Mouse (Mus musculus) CD4-positive naive resting alpha-beta T cell, adult 76 days (primary cell): ENCODE data around the gene Gm17349. TPM values are rescaled to one million over a fixed set of nuclear protein-coding genes. Genes with fewer than 3 reads are reported as not detected.

Experiments used
- total RNA-seq: library from RNA; stranded (reverse); gene quantifications from one replicate; pipeline ENCODE4 v1.2.4, GENCODE M21; 2023

The Gm17349 gene
- 2.6 TPM for total RNA-seq

DNA sequence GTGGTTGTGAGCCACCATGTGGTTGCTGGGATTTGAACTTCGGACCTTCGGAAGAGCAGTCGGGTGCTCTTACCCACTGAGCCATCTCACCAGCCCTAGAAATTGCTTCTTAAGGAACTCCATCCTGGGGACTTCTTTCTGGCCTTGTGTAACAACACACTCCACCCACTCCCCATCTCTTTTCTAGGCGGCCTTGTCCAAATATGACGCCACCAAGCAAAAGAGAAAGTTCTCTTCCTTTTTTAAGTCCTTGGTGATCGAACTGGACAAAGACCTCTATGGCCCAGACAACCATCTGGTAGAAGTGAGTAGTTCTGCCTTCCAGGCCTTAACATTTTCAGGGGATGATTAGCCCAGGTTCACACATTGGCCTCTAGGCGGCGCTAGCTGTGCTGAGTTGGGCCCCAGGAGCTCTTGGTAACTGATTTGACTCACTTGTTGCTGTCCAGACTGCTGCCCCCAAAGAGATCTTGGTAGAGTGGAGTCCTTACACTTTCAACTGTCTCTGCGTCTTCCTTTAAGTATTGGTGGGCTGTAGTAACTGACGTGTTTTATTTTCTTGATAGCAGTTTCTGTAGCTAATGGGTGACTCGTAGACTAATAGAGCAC is at the start of gene Gm17349:
Gm17349 (minus strand) TSS at position 51 of the 609 bp plus-strand sequence.

DNA sequence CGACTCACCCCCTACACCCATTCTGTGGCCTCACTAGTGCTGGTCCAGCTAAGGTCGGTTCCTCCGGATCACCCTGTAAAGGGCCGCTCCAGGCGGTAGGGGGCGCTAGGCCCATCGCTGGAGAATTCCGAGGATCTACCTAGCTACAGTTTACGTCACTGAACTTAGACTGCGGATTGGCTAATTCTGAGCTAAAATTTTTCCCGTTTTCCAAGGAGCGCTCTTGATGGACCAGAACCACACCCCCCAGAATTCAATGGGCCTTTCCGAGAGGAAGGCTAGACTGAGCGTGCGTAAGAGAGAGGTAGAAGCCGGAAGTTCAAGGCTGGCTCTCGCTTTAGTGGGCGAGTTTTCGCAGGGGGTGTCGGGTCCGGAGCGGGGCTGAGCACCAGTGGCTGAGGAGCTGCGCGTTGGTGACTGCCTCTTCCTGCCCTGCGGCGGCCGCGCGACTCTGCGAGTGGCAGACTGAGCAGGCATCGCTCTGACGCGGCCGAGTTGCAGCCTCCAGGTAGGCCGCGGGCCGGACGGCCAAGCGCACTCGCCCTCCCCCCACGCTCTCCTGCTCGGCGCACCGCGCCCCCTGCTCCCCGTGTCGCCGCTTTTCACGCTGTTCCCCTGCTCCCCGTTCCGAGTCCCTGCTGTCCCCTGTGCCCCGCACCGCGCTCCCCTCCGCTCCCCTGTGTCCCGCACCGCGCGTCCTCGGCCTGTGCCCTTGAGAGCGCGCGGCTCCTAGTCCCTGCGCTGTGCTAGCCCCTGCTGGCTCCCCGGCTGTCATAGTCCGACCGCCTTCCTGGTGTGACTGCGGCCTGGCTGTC is 20.3 kb upstream of the Gm17349 start, which contains the start of gene Cox14:
Cox14 (plus strand) TSS at position 278 of the 815 bp plus-strand sequence.

DNA sequence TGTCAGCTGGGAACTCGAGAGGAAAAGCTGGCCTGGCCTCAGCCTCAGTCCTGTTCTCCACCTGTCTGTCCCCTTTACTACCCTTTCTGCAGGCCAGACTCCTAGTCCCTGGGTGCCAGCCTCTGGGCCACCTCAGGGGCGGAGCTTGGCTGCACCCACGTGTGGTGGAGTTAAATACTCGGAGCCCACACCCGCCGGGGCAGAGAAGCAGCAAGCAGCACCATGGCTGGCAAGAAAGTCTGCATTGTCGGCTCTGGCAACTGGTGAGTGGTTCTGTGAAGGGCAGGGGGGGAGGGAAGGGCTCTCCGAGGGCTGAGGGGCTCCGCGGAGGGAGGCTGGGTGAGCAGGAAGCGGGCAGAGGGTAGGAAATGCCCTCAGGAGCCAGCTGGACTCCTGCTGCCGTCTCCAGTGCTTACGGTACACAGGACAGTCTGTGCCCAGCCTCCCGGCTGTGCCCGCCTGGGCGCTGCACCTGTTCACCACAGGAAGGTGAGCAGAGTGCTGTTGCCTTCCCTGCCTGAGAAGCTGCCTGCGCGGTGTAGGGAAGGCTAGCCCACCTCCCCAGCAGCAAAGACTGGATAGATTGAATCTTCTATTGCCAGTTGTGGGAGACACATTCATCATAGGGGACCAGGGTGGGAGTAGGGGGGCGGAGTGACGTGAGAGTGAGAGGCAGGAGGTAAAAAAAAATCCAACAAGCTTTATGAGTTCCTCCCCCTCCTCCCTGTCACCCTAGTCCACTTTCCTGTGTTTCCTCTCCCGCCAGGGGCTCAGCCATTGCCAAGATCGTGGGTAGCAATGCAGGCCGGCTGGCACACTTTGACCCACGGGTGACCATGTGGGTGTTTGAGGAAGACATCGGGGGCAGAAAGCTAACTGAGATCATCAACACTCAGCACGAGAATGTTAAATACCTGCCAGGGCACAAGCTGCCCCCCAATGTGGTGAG is 12.4 kb upstream of the Gm17349 start, which contains the start of gene Gpd1:
Gpd1 (plus strand) TSS at position 130 of the 949 bp plus-strand sequence.

DNA sequence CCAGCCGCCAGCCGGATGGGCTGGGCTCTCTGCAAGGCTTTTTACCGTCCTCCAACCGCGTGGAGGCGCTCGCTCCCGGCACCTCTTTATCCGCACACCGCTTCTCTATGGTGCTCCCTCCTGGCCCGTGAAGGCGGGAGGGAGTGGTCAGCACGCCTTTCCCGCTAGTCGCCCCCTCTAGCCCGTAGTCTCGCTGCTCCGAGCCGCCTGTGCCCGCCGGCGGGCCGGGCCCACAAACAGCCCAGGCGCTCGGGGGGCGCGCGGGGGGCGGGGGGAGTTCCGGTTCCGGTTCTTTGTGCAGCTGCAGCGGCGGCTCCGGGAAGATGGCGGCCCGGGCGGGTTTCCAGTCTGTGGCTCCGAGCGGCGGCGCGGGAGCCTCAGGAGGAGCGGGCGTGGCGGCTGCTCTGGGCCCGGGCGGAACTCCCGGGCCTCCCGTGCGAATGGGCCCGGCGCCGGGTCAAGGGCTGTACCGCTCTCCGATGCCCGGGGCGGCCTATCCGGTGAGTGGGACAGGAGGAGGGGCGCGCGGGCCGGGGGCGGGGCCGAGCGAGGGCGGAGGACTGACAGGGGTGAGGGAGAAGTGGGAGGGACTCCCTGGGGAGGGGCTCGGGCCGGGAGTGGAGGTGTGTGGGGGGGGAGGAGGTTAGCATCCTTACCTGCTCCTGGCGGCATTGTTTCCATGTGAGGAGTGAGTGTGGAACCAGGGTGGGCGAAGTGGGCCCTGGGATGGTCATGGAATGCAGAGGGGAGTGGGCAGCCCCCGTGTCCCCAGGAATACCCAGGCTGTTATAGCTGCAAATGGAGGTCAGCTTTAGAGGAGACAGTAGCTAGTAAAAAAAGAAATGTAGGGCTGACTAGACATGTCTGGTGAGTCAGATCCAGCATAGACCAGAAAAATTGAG is 3.0 kb downstream of the Gm17349 start, which contains the start of gene Smarcd1:
Smarcd1 (plus strand) TSS at position 131 of the 902 bp plus-strand sequence.

DNA sequence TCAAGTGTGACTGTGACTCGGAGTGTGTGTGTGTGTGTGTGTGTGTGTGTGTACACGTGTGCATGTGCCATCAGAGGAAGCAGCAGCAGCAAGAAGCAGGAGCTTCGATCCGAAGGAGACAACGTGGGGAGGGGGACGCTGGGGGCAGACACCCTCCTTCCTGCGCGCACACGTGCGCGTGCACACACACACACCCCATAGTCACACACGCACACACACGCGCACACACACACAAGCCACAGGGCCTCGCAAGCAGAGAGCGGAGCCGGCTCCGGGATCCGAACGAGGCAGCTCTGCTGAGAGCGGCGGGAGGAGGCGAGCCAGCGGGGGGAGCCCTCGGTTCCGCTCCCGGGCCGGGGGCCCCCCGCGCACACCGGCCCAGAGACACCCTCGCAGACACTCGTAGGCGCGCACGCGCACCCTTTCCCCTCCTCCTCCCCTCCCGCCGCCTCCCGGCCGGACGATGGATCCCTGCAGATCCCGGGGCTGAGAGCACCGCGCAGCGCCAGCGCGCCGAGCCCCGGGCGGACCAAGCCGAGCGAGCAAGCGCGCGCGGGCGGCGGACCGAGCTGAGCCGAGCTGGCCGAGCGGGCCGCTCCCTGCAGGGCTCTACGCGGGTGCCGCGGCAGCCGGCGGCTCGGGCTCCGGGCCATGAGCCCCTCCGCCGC is 35.0 kb downstream of the Gm17349 start, which contains the start of gene Asic1:
Asic1 (plus strand) TSS at position 215 of the 668 bp plus-strand sequence.

Other genes with a start within 250 kb of the Gm17349 start
- gene Nckap5l, start 247.7 kb downstream of the Gm17349 start, total RNA-seq = 42.2 TPM
- gene Bcdin3d, start 230.8 kb downstream of the Gm17349 start, total RNA-seq = 6.8 TPM
- not detected for gene Faim2, start 177.3 kb downstream of the Gm17349 start, total RNA-seq
- gene Aqp2, start 126.4 kb downstream of the Gm17349 start, total RNA-seq = not detected
- not detected for gene Aqp5, start 114.7 kb downstream of the Gm17349 start, total RNA-seq
- gene Aqp6, start 104.1 kb downstream of the Gm17349 start, total RNA-seq = not detected
- 6.7 TPM for gene Racgap1, start 53.8 kb downstream of the Gm17349 start, total RNA-seq
- gene Asic1, start 35.1 kb downstream of the Gm17349 start, total RNA-seq = not detected
- gene Smarcd1, start 3.4 kb downstream of the Gm17349 start, total RNA-seq = 64.2 TPM
- 1.3 TPM for gene Gpd1, start 12.0 kb upstream of the Gm17349 start, total RNA-seq
- gene Cox14, start 20.1 kb upstream of the Gm17349 start, total RNA-seq = 53.3 TPM
- 62.7 TPM for gene Cers5, start 67.4 kb upstream of the Gm17349 start, total RNA-seq
- 0.59 TPM for gene Lima1, start 170.0 kb upstream of the Gm17349 start, total RNA-seq